ENCODE assay signal across 9 mouse cellular contexts in genomic region chr2:26201926-26202848, GRCm38 (mm10). TPM values are rescaled to one million over a fixed set of nuclear protein-coding genes. Genes with fewer than 3 reads are reported as not detected.
DNase-seq lines count a peak whose midpoint lies in the region; ATAC-seq lines count a peak whose summit lies in the region.
"Had no signal": no experiment of that assay in that cellular context is flagged by ENCODE, and none has a peak within 500 bp of the region (broad histone marks: within the 10 kb centered on the region; RNA-seq: fewer than 3 reads in every experiment).

No protein-coding gene starts in this region.

- peaks cover 100% of the 10 kb centered on the region for H3K27me3 ChIP-seq in kidney, embryonic 15.5 days
- peaks cover 98% of the 10 kb centered on the region for H3K27me3 ChIP-seq in embryonic facial prominence, embryonic 11.5 days (ENCODE audit: control insufficient read depth, insufficient read depth, low read length)
- peaks cover 100% of the 10 kb centered on the region for H3K27me3 ChIP-seq in hindbrain, embryonic 14.5 days (ENCODE audit: control insufficient read depth, insufficient read depth, low read length)
- peaks cover 85% of the 10 kb centered on the region for H3K27me3 ChIP-seq in neural tube, embryonic 14.5 days (ENCODE audit: control insufficient read depth, insufficient read depth, low read length)

- DNase-seq in kidney, postnatal 36 days, result no peak
- no peak for DNase-seq in embryonic facial prominence, embryonic 11.5 days (ENCODE audit: low spot score)
- no peak for DNase-seq in hindbrain, embryonic 14.5 days (ENCODE audit: low spot score)
- DNase-seq in ovary, postnatal 10 days (ENCODE audit: low spot score), result no peak

- H3K4me3 ChIP-seq in kidney, embryonic 15.5 days (replicated peaks), result peak overlapping the region; percentile 15
- H3K4me3 ChIP-seq in embryonic facial prominence, embryonic 11.5 days (ENCODE audit: low read depth, low read length), result peak overlapping the region; percentile 8; the same call in 1 of the 2 replicates
- peak overlapping the region; percentile 21 for H3K4me3 ChIP-seq in hindbrain, embryonic 14.5 days (replicated peaks; ENCODE audit: low read length)
- H3K4me3 ChIP-seq in neural tube, embryonic 14.5 days (ENCODE audit: low read depth, low read length), result peak overlapping the region; percentile 15

- peak overlapping the region; percentile 43 for H3K4me2 ChIP-seq in kidney, embryonic 15.5 days
- 0 out of 2 replicates have a peak overlapping the region, but pooled peaks have one; percentile 7 for H3K4me2 ChIP-seq in embryonic facial prominence, embryonic 11.5 days (ENCODE audit: low read depth, low read length)
- H3K4me2 ChIP-seq in hindbrain, embryonic 14.5 days (replicated peaks), result peak overlapping the region; percentile 39
- H3K4me2 ChIP-seq in neural tube, embryonic 14.5 days (ENCODE audit: low read depth, low read length), result peak overlapping the region; percentile 31

- H3K9ac ChIP-seq in kidney, embryonic 15.5 days, result no peak overlapping the region
- H3K9ac ChIP-seq in embryonic facial prominence, embryonic 11.5 days (replicated peaks; ENCODE audit: low read length), result peak overlapping the region; percentile 32; the same call in 1 of the 2 replicates
- peak overlapping the region; percentile 20; the same call in 1 of the 2 replicates for H3K9ac ChIP-seq in hindbrain, embryonic 14.5 days
- 0 out of 2 replicates have a peak overlapping the region, but pooled peaks have one; percentile 8 for H3K9ac ChIP-seq in neural tube, embryonic 14.5 days (replicated peaks; ENCODE audit: low read depth, low read length)
- H3K9ac ChIP-seq: liver, embryonic 14.5 days had no signal

- WGBS in kidney, embryonic 15.5 days, result under 1% methylated on average over 77 of the region's 77 CpGs
- under 1% methylated on average over 71 of the region's 77 CpGs for WGBS in embryonic facial prominence, embryonic 11.5 days
- WGBS in hindbrain, embryonic 14.5 days, result 2% methylated on average over 76 of the region's 77 CpGs
- under 1% methylated on average over 74 of the region's 77 CpGs for WGBS in neural tube, embryonic 14.5 days

- peaks cover 45% of the 10 kb centered on the region for H3K4me1 ChIP-seq in kidney, embryonic 15.5 days
- H3K4me1 ChIP-seq in embryonic facial prominence, embryonic 11.5 days (ENCODE audit: control insufficient read depth, insufficient read depth, low read length), result peaks cover 4% of the 10 kb centered on the region
- peaks cover 13% of the 10 kb centered on the region; the same call in 1 of the 2 replicates for H3K4me1 ChIP-seq in hindbrain, embryonic 14.5 days (replicated peaks; ENCODE audit: control insufficient read depth, insufficient read depth, low read length)
- H3K4me1 ChIP-seq in neural tube, embryonic 14.5 days (ENCODE audit: control insufficient read depth, insufficient read depth, low read length), result peaks cover 10% of the 10 kb centered on the region; the same call in 1 of the 2 replicates

- no peaks in the 10 kb centered on the region for H3K36me3 ChIP-seq in kidney, embryonic 15.5 days
- H3K36me3 ChIP-seq in embryonic facial prominence, embryonic 11.5 days (replicated peaks; ENCODE audit: control insufficient read depth, insufficient read depth, low read depth, low read length), result no peaks in the 10 kb centered on the region
- no peaks in the 10 kb centered on the region for H3K36me3 ChIP-seq in hindbrain, embryonic 14.5 days (replicated peaks; ENCODE audit: control insufficient read depth, insufficient read depth)
- H3K36me3 ChIP-seq in neural tube, embryonic 14.5 days (ENCODE audit: control insufficient read depth, insufficient read depth, low read length), result no peaks in the 10 kb centered on the region

- ATAC-seq in kidney, embryonic 15.5 days (replicated peaks; ENCODE audit: low FRiP score), result no peak
- no peak for ATAC-seq in embryonic facial prominence, embryonic 11.5 days (replicated peaks; ENCODE audit: insufficient number of reproducible peaks, low FRiP score, low TSS enrichment, low read depth)
- ATAC-seq in hindbrain, embryonic 14.5 days (ENCODE audit: low FRiP score), result no peak
- ATAC-seq in neural tube, embryonic 14.5 days (ENCODE audit: low read depth), result no peak
- ATAC-seq in activated CD4-positive, CD25-positive, alpha-beta regulatory T cell, adult 4 months, result no peak
- ATAC-seq: inflammation-experienced regulatory T-cells, adult 6 months had no signal

- no peak overlapping the region for H3K27ac ChIP-seq in kidney, embryonic 15.5 days
- H3K27ac ChIP-seq in embryonic facial prominence, embryonic 11.5 days (replicated peaks; ENCODE audit: low read depth, low read length), result no peak overlapping the region
- H3K27ac ChIP-seq in hindbrain, embryonic 14.5 days, result no peak overlapping the region
- no peak overlapping the region for H3K27ac ChIP-seq in neural tube, embryonic 14.5 days (ENCODE audit: low read depth, low read length)
- H3K27ac ChIP-seq: liver, embryonic 14.5 days had no signal

- H3K9me3 ChIP-seq in kidney, embryonic 15.5 days (replicated peaks), result no peaks in the 10 kb centered on the region
- no peaks in the 10 kb centered on the region for H3K9me3 ChIP-seq in embryonic facial prominence, embryonic 11.5 days (replicated peaks; ENCODE audit: control insufficient read depth, low read length)
- H3K9me3 ChIP-seq in hindbrain, embryonic 14.5 days (ENCODE audit: control insufficient read depth, low read length), result no peaks in the 10 kb centered on the region
- H3K9me3 ChIP-seq in neural tube, embryonic 14.5 days (ENCODE audit: control insufficient read depth, low read length), result no peaks in the 10 kb centered on the region

RNA-seq across cellular contexts. Expression of gene Lhx3, which starts 5.9 kb away (rescaled TPM):
- polyA plus RNA-seq in kidney, embryonic 15.5 days (2015; fragmentation: Nextera tagmentation; extraction: Ambion mirVana), result not detected in 2 replicates
- 1.3 and 3.3 TPM in 2 replicates for polyA plus RNA-seq in embryonic facial prominence, embryonic 11.5 days (2014; fragmentation: Nextera tagmentation; extraction: Ambion mirVana)
- polyA plus RNA-seq in hindbrain, embryonic 14.5 days (2014; fragmentation: Nextera tagmentation; extraction: Ambion mirVana), result 5.5 and 5.8 TPM in 2 replicates
- polyA plus RNA-seq in neural tube, embryonic 14.5 days (2014; fragmentation: Nextera tagmentation; extraction: Ambion mirVana), result 9.1 and 10.1 TPM in 2 replicates
- polyA plus RNA-seq in activated CD4-positive, CD25-positive, alpha-beta regulatory T cell, adult 4 months (2017; shearing (Covaris generic)), result not detected
- polyA plus RNA-seq: inflammation-experienced regulatory T-cells, adult 6 months; liver, embryonic 14.5 days had no signal

RNA-seq across cellular contexts. Expression of gene Qsox2, which starts 35.1 kb away (rescaled TPM):
- 17.5 and 19.6 TPM in 2 replicates for polyA plus RNA-seq in kidney, embryonic 15.5 days (2015; fragmentation: Nextera tagmentation; extraction: Ambion mirVana)
- 11.3 and 12.1 TPM in 2 replicates for polyA plus RNA-seq in embryonic facial prominence, embryonic 11.5 days (2014; fragmentation: Nextera tagmentation; extraction: Ambion mirVana)
- polyA plus RNA-seq in hindbrain, embryonic 14.5 days (2014; fragmentation: Nextera tagmentation; extraction: Ambion mirVana), result 15.2 and 16.1 TPM in 2 replicates
- polyA plus RNA-seq in neural tube, embryonic 14.5 days (2014; fragmentation: Nextera tagmentation; extraction: Ambion mirVana), result 16.1 and 17.3 TPM in 2 replicates
- polyA plus RNA-seq in activated CD4-positive, CD25-positive, alpha-beta regulatory T cell, adult 4 months (2017; shearing (Covaris generic)), result 1 to 10 TPM; 2.0 to 2.6 TPM
